Mouse (Mus musculus): ENCODE data around the gene Shank1.

Gene Shank1

DNA sequence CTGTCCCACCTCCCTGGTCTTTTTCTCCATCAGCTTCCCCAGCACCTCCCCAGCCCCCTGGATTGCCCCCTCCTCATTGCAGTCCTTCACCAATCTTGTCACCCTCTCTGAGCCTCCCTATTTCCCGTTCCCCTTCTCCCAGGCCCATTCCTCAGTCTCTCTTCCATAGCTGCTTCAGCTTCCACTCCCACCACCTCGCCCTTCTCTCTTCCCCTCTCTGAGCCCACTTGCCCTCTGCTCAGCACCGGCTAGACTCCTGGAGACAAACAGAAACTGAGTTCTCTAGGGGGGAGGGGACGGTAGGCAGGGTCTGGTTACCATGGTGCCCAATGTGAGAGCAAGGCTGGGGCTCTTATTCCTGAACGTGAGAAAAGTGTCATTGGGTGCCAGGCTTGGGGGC is 64.7 kb downstream of the Shank1 start:
- DNase-seq: peak; percentile 68

DNA sequence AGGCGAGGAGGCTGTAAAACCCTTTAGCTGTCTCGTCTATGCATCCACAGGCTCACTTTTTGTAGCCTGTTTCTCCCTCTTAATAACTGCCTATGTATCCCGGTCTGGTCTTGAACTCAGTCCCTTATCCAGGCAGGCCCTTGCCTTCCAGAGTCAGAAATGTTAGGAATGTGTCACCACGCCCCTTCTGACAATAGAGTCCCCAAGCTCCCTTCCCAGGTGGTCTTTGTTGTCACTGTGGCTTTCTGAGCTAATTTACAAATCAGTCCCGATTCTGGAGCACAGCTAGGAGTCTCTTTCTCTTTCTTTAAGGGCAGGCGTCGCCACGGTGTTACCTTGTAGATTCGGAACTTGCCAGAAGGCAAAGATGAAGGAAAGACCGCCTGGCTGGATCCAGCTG is 65.2 kb downstream of the Shank1 start:
- DNase-seq: no peak

DNA sequence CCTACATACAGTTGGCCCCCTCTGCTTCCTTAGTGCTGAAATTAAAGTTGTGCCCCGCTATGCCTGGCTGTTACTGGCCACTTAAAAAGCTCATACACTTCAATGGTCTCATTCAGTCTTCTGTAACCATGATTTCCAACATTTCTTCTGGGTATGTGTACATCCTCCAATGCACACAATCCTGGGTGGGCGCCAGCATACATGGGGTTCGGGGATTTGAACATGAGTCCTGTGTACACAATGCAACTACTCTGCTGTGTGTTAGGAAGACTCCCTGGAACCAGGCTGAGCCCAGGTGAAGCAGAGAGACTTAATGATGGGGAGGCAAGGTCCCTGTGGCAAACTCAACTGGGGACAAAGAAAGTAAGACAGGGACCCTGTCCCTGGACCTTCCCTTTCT is 65.7 kb downstream of the Shank1 start:
- DNase-seq: peak; percentile 73

DNA sequence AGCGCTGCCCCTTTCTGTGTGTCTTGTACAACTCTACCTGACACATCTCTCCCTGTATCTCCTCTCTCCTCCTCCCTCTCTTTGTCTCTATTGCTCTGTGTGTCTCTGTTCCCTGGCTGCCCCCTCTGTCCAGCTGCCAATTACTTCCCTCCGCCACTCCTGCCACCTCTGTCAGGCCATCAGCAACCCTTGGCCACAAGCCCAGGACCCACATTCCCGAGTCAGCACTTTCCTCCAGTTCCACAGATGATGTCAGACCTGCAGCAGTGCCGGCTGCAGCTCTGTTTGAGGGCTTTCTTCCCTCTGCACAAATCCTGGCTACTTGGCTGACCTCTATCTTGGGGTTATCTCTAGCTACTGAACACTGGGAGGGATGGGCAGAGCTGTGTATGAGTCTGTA is 68.2 kb downstream of the Shank1 start:
- no peak for DNase-seq

DNA sequence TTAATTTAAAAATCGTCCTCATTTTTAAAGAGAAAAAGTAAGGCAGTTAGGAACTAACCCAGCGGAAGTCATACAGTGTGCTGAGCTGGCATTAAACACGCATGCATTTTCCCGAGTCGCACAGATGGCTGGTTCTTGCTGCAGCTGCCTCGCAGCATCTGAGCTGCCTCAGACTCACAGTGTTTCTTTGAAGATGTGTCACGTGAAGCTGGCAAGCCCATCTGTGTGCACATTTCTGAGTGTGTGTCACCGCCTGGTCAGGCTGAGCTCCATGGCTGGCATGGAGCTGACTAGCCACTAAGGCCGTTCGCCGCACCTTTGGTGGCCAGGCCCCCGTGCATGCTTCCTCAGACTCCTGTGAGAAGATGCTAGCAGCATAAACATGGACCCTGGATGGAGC is 72.5 kb downstream of the Shank1 start:
- DNase-seq: peak; percentile 58

DNA sequence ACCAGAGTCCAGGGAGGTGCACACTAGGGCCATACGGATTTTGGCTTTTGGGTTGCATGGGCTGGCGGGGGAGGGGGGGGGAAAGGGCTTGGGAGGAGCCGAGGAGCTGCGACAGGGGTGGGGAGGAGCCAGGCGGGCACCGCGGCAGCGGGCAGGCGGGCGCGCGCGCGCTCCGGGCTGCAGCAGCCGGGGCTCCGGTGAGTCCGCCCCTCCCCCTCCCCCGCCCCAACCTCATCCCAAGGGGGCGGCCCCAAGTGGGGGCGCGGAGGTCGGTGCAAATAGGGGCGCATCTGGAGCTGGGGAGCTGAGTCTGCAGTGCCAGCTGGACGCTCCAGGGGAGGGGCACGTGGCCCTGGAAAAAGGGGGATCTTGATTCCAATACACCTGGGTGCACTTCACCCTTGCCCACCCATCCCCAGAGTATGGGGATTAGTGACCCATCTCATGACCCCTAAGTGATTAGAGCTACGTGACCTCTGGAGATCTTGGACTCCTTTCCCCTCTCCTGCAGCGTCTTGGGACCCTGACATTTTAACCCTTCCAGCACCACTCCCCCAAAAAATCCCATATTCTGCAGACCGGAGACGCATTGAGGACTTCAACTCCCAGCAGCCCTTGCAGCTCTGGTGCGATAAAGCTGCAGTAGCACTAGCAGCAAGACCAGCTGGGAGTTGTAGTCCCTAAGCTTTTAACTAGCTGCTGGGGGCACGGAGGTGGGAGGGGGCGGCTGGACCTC is 74.1 kb downstream of the Shank1 start, which contains the start of gene Syt3:
Gene Syt3 (plus strand): TSS at position 123 of the 736 bp plus-strand sequence.
- DNase-seq: peak; percentile 94

DNA sequence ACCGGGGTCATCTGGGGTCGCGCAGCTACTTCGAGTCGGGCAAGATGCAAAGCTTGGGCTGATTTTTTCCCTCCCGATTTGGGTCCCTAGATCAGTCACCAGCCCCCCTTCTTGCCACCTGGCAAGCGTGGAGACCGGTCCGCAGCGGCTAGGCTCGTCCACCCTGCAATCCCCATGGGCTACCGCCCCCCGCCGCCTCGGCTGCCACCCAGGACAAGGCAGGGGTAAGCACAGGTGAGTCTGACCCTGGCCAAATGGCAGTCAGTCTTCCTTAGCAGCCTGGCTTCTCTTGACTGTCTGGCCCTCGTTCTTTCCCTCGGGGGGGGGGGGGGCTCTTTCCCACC is 74.6 kb downstream of the Shank1 start:
- DNase-seq: no peak

DNA sequence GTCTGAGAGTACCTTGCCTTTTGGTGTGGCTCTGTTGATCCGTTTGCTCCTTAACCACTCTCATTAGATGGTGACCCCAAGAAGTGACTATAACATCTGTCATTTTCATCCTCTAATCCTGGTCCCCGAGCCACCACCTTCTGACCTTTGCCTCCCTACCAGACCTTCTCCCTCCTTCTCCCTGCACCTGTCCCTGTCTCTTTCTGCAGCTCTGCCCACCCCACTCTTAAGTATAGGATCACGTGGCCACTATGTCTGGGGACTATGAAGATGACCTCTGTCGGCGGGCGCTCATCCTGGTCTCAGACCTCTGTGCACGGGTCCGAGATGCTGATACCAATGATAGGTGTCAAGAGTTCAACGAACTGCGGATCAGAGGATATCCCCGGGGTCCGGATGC is 75.7 kb downstream of the Shank1 start, which contains the start of gene 1700008O03Rik:
Gene 1700008O03Rik (minus strand): TSS at position 101 of the 400 bp plus-strand sequence.
- DNase-seq: no peak

DNA sequence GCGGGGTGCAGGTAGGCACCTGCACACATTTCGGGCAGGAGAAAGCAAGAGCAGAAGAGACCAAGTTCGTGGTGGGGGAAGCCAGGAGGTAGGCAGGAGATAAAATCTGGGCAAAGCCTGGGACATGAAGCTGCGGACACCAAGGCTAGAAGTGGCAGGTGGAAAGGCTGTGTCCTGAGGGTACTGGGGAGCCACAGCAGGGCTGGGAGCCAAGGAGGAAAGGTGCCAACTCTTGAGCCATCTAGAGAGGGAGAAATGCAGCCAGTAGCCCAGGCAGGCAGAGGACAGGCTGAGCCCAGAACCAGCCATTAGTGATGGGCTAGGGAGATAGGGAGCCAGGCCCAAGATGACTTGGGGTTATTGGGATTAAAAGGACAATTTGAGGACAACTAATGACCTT is 81.8 kb downstream of the Shank1 start:
- DNase-seq: peak; percentile 96

DNA sequence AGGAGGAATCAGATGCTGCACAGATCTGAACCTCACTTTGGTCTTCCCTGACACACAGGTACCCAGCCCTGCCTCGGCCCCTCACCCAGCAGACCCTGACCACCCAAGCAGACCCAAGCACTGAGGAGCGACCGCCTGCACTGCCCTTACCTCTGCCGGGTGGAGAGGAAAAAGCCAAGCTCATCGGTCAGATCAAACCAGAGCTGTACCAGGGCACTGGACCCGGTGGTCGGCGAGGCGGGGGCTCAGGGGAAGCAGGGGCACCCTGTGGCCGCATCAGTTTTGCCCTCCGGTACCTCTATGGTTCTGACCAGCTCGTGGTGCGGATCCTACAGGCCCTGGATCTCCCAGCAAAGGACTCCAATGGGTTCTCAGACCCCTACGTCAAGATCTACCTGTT is 82.3 kb downstream of the Shank1 start:
- DNase-seq: no peak

DNA sequence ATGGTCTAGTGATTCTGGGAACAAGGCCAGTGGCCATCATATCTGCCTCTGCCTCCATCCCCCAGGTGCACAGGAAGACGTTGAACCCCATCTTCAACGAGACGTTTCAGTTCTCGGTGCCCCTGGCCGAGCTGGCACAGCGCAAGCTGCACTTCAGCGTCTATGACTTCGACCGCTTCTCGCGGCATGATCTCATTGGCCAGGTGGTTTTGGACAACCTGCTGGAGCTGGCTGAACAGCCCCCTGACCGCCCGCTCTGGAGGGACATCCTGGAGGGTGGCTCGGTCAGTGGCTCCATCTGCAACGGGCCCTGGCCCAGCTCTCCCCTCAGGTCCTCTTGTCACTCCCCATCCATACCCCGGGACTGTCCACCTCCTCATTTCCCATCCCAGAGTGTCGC is 83.2 kb downstream of the Shank1 start:
- peak; percentile 46 for DNase-seq

DNA sequence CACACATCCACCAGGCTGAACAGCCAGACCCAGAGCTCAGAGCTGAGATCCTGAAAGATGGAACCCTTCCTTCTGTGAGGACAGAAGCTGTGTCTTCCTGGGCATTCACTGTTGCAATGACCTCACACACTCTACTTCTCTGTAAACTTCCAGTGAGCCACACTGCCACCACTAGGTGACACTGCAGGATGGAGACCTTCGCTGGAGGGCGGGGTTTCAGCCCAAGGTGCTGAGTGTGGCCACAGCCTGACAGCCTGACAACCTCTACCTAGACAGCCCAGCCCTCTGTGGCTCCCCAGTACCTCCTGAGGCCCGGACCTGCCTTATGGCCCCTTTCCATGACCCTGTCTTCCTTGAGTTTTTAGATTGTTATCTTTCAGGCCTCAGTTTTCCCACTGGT is 88.5 kb downstream of the Shank1 start:
- peak; percentile 79 for DNase-seq

DNA sequence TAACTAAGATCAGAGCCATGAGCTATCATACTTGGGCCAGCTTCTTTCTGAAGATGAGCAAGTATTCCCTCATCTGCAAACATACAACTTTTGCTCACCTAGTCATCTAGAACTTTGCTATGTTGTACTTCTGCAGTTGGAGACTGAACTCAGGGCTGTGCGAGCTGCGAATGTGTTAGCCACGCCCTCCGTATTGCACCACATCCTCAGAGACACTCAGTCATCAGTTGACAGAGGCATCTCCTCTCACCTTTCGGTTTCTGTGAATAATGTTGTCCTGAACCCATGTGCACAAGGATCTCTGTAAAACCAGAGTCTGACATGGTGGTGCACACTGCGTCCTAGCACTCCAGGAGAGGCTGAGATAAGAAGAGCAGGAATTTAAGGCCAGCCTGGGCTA is 91.6 kb downstream of the Shank1 start:
- DNase-seq: no peak

DNA sequence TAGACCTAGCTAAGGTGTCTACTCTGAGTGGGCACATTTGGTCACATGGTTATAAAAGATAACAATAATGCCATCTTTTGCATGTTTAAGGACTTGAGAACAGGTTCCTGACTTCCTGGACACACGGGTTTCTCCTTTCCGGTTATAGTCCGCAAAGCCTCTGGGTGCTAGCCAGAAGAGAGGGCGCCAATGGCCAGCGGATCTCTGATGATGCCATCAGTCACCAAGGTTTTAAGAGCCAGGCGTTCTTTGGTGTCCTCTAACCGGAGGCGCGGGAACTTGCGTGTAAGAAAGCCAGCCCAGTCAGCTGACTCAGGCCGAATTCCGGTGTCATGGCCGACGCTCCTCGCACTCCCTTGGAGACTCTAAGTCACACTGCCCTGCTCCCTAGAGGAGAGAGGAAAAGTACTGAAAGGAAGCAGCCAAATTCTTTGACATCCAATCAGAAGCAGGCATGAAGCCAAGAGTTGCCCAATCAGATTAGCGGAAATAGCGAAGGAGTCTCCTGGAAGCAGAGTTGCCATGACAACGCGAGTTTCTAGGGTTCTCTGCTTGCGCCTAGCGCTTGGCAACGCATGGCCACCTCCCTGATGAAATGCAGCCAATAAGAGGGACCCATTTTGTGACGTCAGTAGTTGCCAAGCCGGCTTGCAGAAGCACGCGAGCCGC is 95.4 kb downstream of the Shank1 start:
- peak; percentile 99 for DNase-seq

DNA sequence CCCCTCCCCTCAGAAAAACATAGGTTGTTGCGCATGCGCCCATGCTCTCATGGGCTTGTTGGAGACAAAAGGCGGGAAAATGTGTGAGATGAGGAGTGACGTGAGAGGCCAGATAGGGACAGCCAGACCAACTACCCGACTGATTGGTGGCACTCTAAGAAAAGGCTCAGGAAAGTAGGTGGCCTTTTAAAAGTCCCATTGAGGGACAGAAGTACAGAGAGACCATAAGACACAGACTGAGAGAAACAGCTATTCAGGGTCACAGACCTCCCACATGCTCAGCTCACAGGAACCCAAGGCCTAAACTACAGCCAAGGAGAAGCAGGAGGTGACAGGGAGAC is 95.9 kb downstream of the Shank1 start:
- DNase-seq: no peak
